Mouse (Mus musculus): ENCODE measurements around the gene Rxylt1.

The Rxylt1 gene

GRCm38 (mm10) chr10:122045946-122046345 is 51.2 kb downstream of the Rxylt1 start:
- DNase-seq (ENCODE audit: extremely low read depth, insufficient read length, low spot score), result no peak

- DNase-seq (ENCODE audit: extremely low read depth, insufficient read length, low spot score), result no peak
Observed at GRCm38 (mm10) chr10:122044926-122045325, 52.2 kb downstream of the Rxylt1 start.

- no peak for DNase-seq (ENCODE audit: extremely low read depth, insufficient read length, low spot score)
Observed at GRCm38 (mm10) chr10:122040372-122040771, 56.8 kb downstream of the Rxylt1 start.

DNA sequence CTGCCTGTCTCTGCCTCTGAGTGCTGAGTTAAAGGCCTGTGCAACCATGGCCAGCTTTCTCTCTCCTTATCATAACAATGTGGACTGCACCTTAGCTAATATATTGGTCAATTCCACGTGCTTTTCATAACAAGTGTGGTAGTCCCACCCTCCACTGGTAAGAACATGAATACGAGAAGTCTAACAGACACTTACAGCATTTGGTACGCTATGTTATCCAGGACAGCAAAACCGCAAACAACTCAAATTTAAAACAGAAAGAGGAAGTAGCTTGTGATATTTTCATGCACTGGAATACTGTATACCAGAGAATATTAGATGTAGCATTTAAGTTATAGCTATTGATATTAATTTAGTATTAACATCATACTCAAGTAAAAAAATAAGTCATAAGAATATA is 57.6 kb downstream of the Rxylt1 start:
- no peak for DNase-seq (ENCODE audit: extremely low read depth, insufficient read length, low spot score)

DNA sequence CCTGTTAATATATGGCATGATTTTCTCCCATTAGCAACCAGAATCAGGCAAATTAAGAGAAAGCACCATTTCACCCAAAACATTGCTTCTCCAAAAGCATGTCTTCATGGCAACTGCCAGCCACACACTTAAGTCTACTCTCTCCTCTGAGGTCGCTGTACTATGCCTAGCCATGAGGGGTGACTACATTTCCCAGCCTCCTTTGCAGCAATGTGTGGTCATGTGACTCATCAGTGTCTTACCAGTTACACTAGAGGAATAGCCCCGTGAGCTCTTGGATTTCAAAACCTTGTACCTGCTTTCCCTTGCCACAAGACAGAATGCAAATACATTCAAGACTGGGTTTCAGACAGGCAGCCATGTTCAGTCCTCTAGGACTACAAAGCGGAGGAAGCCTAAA is 58.6 kb downstream of the Rxylt1 start:
- no peak for DNase-seq (ENCODE audit: extremely low read depth, insufficient read length, low spot score)

DNA sequence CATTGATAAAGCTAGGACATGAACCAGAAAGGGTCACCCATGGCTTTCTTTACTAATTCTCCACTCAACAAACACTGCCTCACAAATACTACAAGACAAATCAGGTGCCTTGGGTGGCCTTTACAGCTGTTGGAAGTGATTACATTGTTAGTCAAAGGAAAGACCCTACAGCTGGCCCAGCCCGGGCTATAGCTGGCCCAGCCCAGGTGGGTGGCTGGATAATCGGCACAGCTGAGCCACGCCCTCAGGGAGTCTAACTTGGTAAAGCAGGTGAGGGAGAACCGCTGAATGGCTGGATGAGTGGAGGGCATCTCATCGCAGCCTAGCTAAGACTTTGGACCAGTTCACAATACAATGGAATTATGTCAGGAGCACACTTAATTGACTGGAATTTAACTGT is 63.9 kb downstream of the Rxylt1 start:
- DNase-seq (ENCODE audit: extremely low read depth, insufficient read length, low spot score), result no peak

- DNase-seq (ENCODE audit: extremely low read depth, insufficient read length, low spot score), result no peak
Observed at GRCm38 (mm10) chr10:122030420-122030819, 66.8 kb downstream of the Rxylt1 start.

- DNase-seq (ENCODE audit: extremely low read depth, insufficient read length, low spot score), result no peak
Observed at GRCm38 (mm10) chr10:122029738-122030137, 67.4 kb downstream of the Rxylt1 start.

All from 3134 (cell line).